Mouse (Mus musculus): ENCODE results near the gene Nox1. TPM values are rescaled to one million over a fixed set of nuclear protein-coding genes. Genes with fewer than 3 reads are reported as not detected.

The Nox1 gene
- polyA plus RNA-seq, 1 experiment from 2014 or later, result 0.31 TPM

GRCm38 (mm10) chrX:134058040-134058875, 163.5 kb downstream of the Nox1 start:
- peaks cover 22% of the 10 kb centered on the region for H3K36me3 ChIP-seq (ENCODE audit: control insufficient read depth, insufficient read depth, low read length)
- H3K9ac ChIP-seq (ENCODE audit: low read length), result no peak overlapping the region
- WGBS, result 68% methylated on average over 14 of the region's 14 CpGs
- H3K4me2 ChIP-seq (ENCODE audit: low read length), result peak overlapping the region; percentile 52
- no peaks in the 10 kb centered on the region for H3K27me3 ChIP-seq (ENCODE audit: control insufficient read depth, insufficient read depth, low read length)
- peak overlapping the region in 1 of 2 experiments; percentile 62; a peak in 2 of 4 replicates for H3K4me3 ChIP-seq (ENCODE audit: control insufficient read depth in 1 of 2, insufficient read depth in 1 of 2, low read depth in 1 of 2, low read length in 2 of 2)
- ATAC-seq (ENCODE audit: insufficient number of reproducible peaks, insufficient read depth, low FRiP score, low read depth), result no peak
- H3K4me1 ChIP-seq (ENCODE audit: control insufficient read depth in 2 of 2, insufficient read depth in 2 of 2, low read length in 2 of 2), result no peaks in the 10 kb centered on the region
- H3K9me3 ChIP-seq (ENCODE audit: control insufficient read depth, low read length), result no peaks in the 10 kb centered on the region
- no peak overlapping the region for H3K27ac ChIP-seq (replicated peaks in 1 of 2; ENCODE audit: control insufficient read depth in 1 of 2, insufficient read depth in 1 of 2, low read depth in 2 of 2, low read length in 2 of 2)

DNA sequence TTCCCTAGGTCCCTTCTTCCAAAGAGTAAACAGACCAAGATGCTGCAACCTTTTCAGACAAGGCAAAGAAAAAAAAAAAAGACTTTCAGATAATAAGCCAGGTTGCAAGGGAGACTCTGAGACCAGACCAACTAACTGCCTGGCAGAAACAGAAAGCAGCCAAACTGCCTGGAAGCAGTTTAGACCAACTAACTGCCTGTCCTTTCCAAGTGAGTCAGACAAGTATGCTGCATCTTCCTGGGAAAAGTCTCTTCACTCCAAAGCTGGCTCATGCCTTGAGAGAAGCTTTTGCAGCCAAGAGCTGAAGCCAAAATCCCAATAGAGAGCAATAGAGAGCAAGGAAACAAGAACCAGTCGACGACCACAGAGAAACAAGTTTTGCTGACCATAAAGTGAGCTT, 164.9 kb downstream of the Nox1 start:
- no peak for ATAC-seq (ENCODE audit: insufficient number of reproducible peaks, insufficient read depth, low FRiP score, low read depth)
- no peaks in the 10 kb centered on the region for H3K4me1 ChIP-seq (ENCODE audit: control insufficient read depth in 2 of 2, insufficient read depth in 2 of 2, low read length in 2 of 2)

GRCm38 (mm10) chrX:134048994-134049393, 172.8 kb downstream of the Nox1 start:
- WGBS, result 61% methylated on average over 1 of the region's 1 CpGs
- ATAC-seq (ENCODE audit: insufficient number of reproducible peaks, insufficient read depth, low FRiP score, low read depth), result no peak

More for the DNA sequence above, 164.9 kb downstream of the Nox1 start:
- H3K36me3 ChIP-seq (ENCODE audit: control insufficient read depth, insufficient read depth, low read length), result peaks cover 10% of the 10 kb centered on the region
- no peak overlapping the region for H3K9ac ChIP-seq (ENCODE audit: low read length)
- H3K27ac ChIP-seq (replicated peaks in 1 of 2; ENCODE audit: control insufficient read depth in 1 of 2, insufficient read depth in 1 of 2, low read depth in 2 of 2, low read length in 2 of 2), result no peak overlapping the region
- no peaks in the 10 kb centered on the region for H3K27me3 ChIP-seq (ENCODE audit: control insufficient read depth, insufficient read depth, low read length)
- no peaks in the 10 kb centered on the region for H3K9me3 ChIP-seq (ENCODE audit: control insufficient read depth, low read length)
- H3K4me2 ChIP-seq (ENCODE audit: low read length), result no peak overlapping the region
- H3K4me3 ChIP-seq (ENCODE audit: control insufficient read depth in 1 of 2, insufficient read depth in 1 of 2, low read depth in 1 of 2, low read length in 2 of 2), result no peak overlapping the region
- 80% methylated on average over 2 of the region's 2 CpGs for WGBS

More at GRCm38 (mm10) chrX:134048994-134049393, 172.8 kb downstream of the Nox1 start:
- Histone ChIP-seq H3K9ac (ENCODE audit: low read length) (no peak overlapping the region), H3K4me3 (ENCODE audit: control insufficient read depth in 1 of 2, insufficient read depth in 1 of 2, low read depth in 1 of 2, low read length in 2 of 2) (no peak overlapping the region), H3K9me3 (ENCODE audit: control insufficient read depth, low read length) (no peaks in the 10 kb centered on the region), H3K27ac (replicated peaks in 1 of 2; ENCODE audit: control insufficient read depth in 1 of 2, insufficient read depth in 1 of 2, low read depth in 2 of 2, low read length in 2 of 2) (no peak overlapping the region), H3K36me3 (ENCODE audit: control insufficient read depth, insufficient read depth, low read length) (no peaks in the 10 kb centered on the region), H3K4me1 (ENCODE audit: control insufficient read depth in 2 of 2, insufficient read depth in 2 of 2, low read length in 2 of 2) (no peaks in the 10 kb centered on the region), H3K27me3 (ENCODE audit: control insufficient read depth, insufficient read depth, low read length) (no peaks in the 10 kb centered on the region), H3K4me2 (ENCODE audit: low read length) (no peak overlapping the region)

Small RNA genes lying within 50 kb of the gene (microRNA-seq; reads per million reads assigned to microRNA genes)
- not detected for gene Mir3112

Other genes with a start within 250 kb of the Nox1 start
- 2.0 and 4.0 TPM in 2 replicates for gene Sytl4, start 240.1 kb downstream of the Nox1 start, polyA plus RNA-seq (2014; fragmentation: Nextera tagmentation; extraction: Ambion mirVana)
- gene Cstf2, start 162.8 kb downstream of the Nox1 start, polyA plus RNA-seq (2014; fragmentation: Nextera tagmentation; extraction: Ambion mirVana), result 27.4 and 29.4 TPM in 2 replicates
- gene Xkrx, start 59.9 kb downstream of the Nox1 start, polyA plus RNA-seq (2014; fragmentation: Nextera tagmentation; extraction: Ambion mirVana), result 0.27 and 0.34 TPM in 2 replicates
- not detected in 2 replicates for gene Arl13a, start 34.5 kb downstream of the Nox1 start, polyA plus RNA-seq (2014; fragmentation: Nextera tagmentation; extraction: Ambion mirVana)
- 43.7 and 48.8 TPM in 2 replicates for gene Trmt2b, start 55.0 kb upstream of the Nox1 start, polyA plus RNA-seq (2014; fragmentation: Nextera tagmentation; extraction: Ambion mirVana)
- gene Tmem35a, start 73.3 kb upstream of the Nox1 start, polyA plus RNA-seq (2014; fragmentation: Nextera tagmentation; extraction: Ambion mirVana), result 14.8 and 20.2 TPM in 2 replicates
- 28.7 and 31.3 TPM in 2 replicates for gene Cenpi, start 86.1 kb upstream of the Nox1 start, polyA plus RNA-seq (2014; fragmentation: Nextera tagmentation; extraction: Ambion mirVana)
- 0.27 and 0.46 TPM in 2 replicates for gene Drp2, start 182.6 kb upstream of the Nox1 start, polyA plus RNA-seq (2014; fragmentation: Nextera tagmentation; extraction: Ambion mirVana)

Measured in heart, embryonic 14.5 days (tissue).